Mouse (Mus musculus) forebrain, embryonic 11.5 days (tissue): ENCODE data around the gene Far2. TPM values are rescaled to one million over a fixed set of nuclear protein-coding genes. Genes with fewer than 3 reads are reported as not detected.
A peak's percentile ranks its signal among the peaks of the same experiment; 100 is the strongest.

Source experiments
- ATAC-seq: fragments of 200-750 bp; cut with Nextera tagmentation; replicated peaks from 2 replicates; pipeline ENCODE4 v1.8.0; 2017; ENCODE audit warnings: moderate TSS enrichment; ENCODE audit not compliant: low FRiP score
- DNase-seq: peaks from one replicate; pipeline ENCODE4 v3.0.0-alpha.2; 2017; ENCODE audit warnings: low spot score
- H3K27ac ChIP-seq: fragments of 300-500 bp; sonication (generic); 2 replicates; pipeline ENCODE4 v1.5.1; 2014; ENCODE audit warnings: low read depth, low read length
- H3K27me3 ChIP-seq: fragments of 300-500 bp; sonication (generic); 2 replicates; pipeline ENCODE4 v1.6.1; 2014; ENCODE audit warnings: mild to moderate bottlenecking, low read length, mixed read lengths; ENCODE audit not compliant: control insufficient read depth, insufficient read depth
- H3K36me3 ChIP-seq: fragments of 300-500 bp; sonication (generic); 2 replicates; pipeline ENCODE4 v1.6.1; 2014; ENCODE audit warnings: mild to moderate bottlenecking, low read length, moderate library complexity, mixed read lengths; ENCODE audit not compliant: control insufficient read depth, insufficient read depth
- H3K4me1 ChIP-seq: fragments of 300-500 bp; sonication (generic); replicated peaks from 2 replicates; pipeline ENCODE4 v1.6.1; 2014; ENCODE audit warnings: low read length, mixed read lengths; ENCODE audit not compliant: control insufficient read depth, insufficient read depth
- H3K4me2 ChIP-seq: fragments of 300-500 bp; sonication (generic); 2 replicates; pipeline ENCODE4 v1.6.1; 2014; ENCODE audit warnings: low read depth, mild to moderate bottlenecking, low read length, moderate library complexity, mixed read lengths; ENCODE audit not compliant: severe bottlenecking
- H3K4me3 ChIP-seq: fragments of 300-500 bp; sonication (generic); 2 replicates; pipeline ENCODE4 v1.5.1; 2014; ENCODE audit warnings: low read depth, low read length
- H3K9ac ChIP-seq: fragments of 300-500 bp; sonication (generic); 2 replicates; pipeline ENCODE4 v1.6.1; 2014; ENCODE audit warnings: low read length
- H3K9me3 ChIP-seq: fragments of 300-500 bp; sonication (generic); 2 replicates; pipeline ENCODE4 v1.6.1; 2016; ENCODE audit warnings: low read length, mixed read lengths; ENCODE audit not compliant: control insufficient read depth
- WGBS: fragments of 180-500 bp; shearing (Covaris S2); extraction: QIAGEN DNeasy Blood & Tissue Kit; methylation state at CpG from one replicate; pipeline ENCODE4 v1.1.7; 2014; 5-methylcytosine and 5-hydroxymethylcytosine counted together
- polyA plus RNA-seq: library from polyadenylated mRNA; unstranded; fragments of >200 nt; fragmentation: Nextera tagmentation; extraction: Ambion mirVana; gene quantifications from 2 replicates; pipeline ENCODE4 v1.2.1, GENCODE M21; 2014

Gene Far2
- polyA plus RNA-seq, 1 experiment from 2014 or later, result 2.7 TPM

GRCm38 (mm10) chr6:148068786-148069185 lies 21.7 kb downstream of the Far2 start:
- Histone ChIP-seq H3K27me3 (no peaks in the 10 kb centered on the region), H3K9me3 (no peaks in the 10 kb centered on the region), H3K4me3 (no peak overlapping the region), H3K36me3 (no peaks in the 10 kb centered on the region), H3K4me1 (no peaks in the 10 kb centered on the region), H3K27ac (no peak overlapping the region), H3K9ac (no peak overlapping the region), H3K4me2 (no peak overlapping the region)
- ATAC-seq (no peak), DNase-seq (no peak)
- 90% methylated on average over 4 of the region's 4 CpGs for WGBS

DNA sequence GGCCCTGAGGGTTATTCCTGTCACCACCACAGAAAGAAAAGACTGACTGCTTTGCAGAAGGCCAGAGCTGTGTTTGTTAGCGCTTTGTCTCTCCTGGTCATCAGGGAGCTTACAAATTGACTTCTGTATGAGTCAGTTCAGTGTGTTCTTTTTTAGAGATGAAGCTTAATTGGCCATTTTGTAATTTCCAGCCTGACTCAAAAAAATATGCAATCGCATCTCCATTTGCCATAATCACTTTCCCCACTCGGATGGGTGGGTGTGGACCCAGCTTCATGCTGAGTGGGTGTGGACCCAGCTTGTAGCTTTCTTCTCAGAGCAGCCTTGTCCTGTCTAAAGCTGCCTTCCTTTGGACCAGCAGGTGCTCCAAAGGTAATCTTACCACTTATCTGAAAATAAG lies 26.5 kb downstream of the Far2 start:
- Histone ChIP-seq H3K36me3 (no peaks in the 10 kb centered on the region), H3K27me3 (no peaks in the 10 kb centered on the region), H3K9ac (no peak overlapping the region), H3K4me2 (no peak overlapping the region), H3K9me3 (no peaks in the 10 kb centered on the region), H3K4me1 (no peaks in the 10 kb centered on the region), H3K4me3 (no peak overlapping the region), H3K27ac (no peak overlapping the region)
- 80% methylated on average over 3 of the region's 3 CpGs for WGBS
- no peak for DNase-seq
- no peak for ATAC-seq

DNA sequence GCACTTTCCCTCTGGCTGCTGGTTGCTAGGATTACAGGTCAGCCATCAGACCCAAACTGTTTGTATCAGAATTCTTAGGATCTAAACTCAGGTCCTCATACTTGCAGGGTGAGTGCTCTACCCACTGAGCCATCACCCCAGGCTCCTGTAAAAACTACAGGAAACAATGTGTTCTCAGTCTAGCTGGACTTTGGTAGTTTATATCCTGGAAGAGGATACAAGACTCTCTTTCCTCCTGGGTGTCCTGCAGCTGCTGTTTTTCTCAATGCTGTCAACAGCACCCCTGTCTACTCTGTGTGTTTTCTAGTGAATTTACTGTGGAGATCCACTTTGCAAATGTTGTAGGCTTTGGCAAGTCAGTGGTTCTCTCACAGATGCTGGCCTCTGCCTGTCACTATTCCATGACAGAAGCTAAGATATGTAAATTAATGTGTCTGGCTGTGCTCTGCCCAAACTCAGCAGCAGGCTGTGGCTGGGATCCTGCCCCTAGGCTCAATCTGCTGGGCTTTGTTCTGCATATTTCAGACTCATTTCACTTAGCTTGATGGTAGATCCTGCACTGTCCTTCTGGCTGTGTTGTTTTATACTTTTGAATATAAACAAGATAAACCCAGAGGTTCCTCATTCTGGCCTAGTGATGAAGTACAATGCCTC lies 27.3 kb downstream of the Far2 start:
- no peaks in the 10 kb centered on the region for H3K36me3 ChIP-seq
- ATAC-seq (no peak), DNase-seq (no peak)
- H3K4me3 ChIP-seq, result no peak overlapping the region
- no peak overlapping the region for H3K27ac ChIP-seq
- H3K9ac ChIP-seq, result no peak overlapping the region
- H3K4me1 ChIP-seq, result no peaks in the 10 kb centered on the region
- no peaks in the 10 kb centered on the region for H3K9me3 ChIP-seq
- H3K27me3 ChIP-seq, result no peaks in the 10 kb centered on the region
- H3K4me2 ChIP-seq, result no peak overlapping the region

GRCm38 (mm10) chr6:148083864-148084263 lies 36.8 kb downstream of the Far2 start:
- H3K4me1 ChIP-seq, result no peaks in the 10 kb centered on the region
- no peak overlapping the region for H3K9ac ChIP-seq
- H3K9me3 ChIP-seq, result no peaks in the 10 kb centered on the region
- no peak overlapping the region for H3K4me2 ChIP-seq
- H3K4me3 ChIP-seq, result no peak overlapping the region
- H3K27ac ChIP-seq, result no peak overlapping the region
- H3K36me3 ChIP-seq, result no peaks in the 10 kb centered on the region
- DNase-seq (no peak), ATAC-seq (no peak)
- no peaks in the 10 kb centered on the region for H3K27me3 ChIP-seq
- 87% methylated on average over 2 of the region's 2 CpGs for WGBS

DNA sequence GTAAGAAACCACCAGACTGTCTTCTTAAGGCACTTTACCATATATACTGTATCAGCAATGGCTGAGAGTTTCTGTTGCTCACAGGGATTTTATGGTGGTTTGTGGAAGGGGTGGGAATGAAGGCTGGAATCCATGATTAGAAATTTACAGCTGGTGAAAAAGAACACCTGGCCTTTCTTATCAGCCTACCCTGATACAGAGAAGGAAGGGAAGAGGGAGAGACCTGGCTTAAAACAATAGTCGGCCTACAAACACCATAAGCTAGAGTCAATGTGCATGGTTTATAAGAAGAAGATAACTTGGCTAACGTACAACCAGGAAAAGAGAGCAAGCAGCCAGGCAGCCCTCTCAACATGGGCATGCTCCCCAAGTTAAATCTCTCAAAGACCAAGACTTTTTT lies 37.3 kb downstream of the Far2 start:
- H3K9ac ChIP-seq, result no peak overlapping the region
- no peaks in the 10 kb centered on the region for H3K9me3 ChIP-seq
- DNase-seq (no peak), ATAC-seq (no peak)
- no peaks in the 10 kb centered on the region for H3K27me3 ChIP-seq
- no peaks in the 10 kb centered on the region for H3K4me1 ChIP-seq
- H3K36me3 ChIP-seq, result no peaks in the 10 kb centered on the region
- 80% methylated on average over 2 of the region's 2 CpGs for WGBS
- no peak overlapping the region for H3K4me2 ChIP-seq
- no peak overlapping the region for H3K27ac ChIP-seq
- no peak overlapping the region for H3K4me3 ChIP-seq

- Histone ChIP-seq H3K4me2 (no peak overlapping the region), H3K27ac (no peak overlapping the region)
Measured at GRCm38 (mm10) chr6:148097039-148097438, 50.0 kb downstream of the Far2 start.

DNA sequence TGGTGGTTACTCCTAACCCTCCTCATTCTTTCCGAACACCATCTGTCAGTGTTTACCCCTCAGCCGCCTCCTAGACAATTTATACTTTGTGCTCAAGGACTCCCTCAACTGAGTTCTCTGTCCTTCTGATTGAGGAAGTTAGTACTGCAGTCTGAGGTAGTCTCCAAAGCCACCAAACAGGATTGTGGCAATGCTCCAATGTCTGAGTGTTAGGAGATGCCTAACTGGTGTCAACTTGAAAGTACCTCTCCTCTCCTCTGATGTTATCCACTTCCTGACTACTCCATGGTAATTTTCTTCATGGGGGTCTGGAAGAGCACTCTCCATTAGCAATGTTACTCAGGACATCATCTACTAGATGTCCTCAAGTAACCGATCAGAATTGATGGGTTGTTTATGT lies 54.9 kb downstream of the Far2 start:
- no peak overlapping the region for H3K9ac ChIP-seq
- H3K36me3 ChIP-seq, result no peaks in the 10 kb centered on the region
- ATAC-seq, result no peak
- no peaks in the 10 kb centered on the region for H3K27me3 ChIP-seq
- no peak overlapping the region for H3K4me3 ChIP-seq
- no peaks in the 10 kb centered on the region for H3K4me1 ChIP-seq
- 89% methylated on average over 3 of the region's 3 CpGs for WGBS
- DNase-seq, result no peak
- no peak overlapping the region for H3K27ac ChIP-seq
- no peaks in the 10 kb centered on the region for H3K9me3 ChIP-seq
- H3K4me2 ChIP-seq, result no peak overlapping the region

More at GRCm38 (mm10) chr6:148097039-148097438, 50.0 kb downstream of the Far2 start:
- WGBS, result 72% methylated on average over 3 of the region's 3 CpGs
- DNase-seq (no peak), ATAC-seq (no peak)
- Histone ChIP-seq H3K9ac (no peak overlapping the region), H3K36me3 (no peaks in the 10 kb centered on the region), H3K9me3 (no peaks in the 10 kb centered on the region), H3K4me3 (no peak overlapping the region), H3K4me1 (no peaks in the 10 kb centered on the region), H3K27me3 (no peaks in the 10 kb centered on the region)

DNA sequence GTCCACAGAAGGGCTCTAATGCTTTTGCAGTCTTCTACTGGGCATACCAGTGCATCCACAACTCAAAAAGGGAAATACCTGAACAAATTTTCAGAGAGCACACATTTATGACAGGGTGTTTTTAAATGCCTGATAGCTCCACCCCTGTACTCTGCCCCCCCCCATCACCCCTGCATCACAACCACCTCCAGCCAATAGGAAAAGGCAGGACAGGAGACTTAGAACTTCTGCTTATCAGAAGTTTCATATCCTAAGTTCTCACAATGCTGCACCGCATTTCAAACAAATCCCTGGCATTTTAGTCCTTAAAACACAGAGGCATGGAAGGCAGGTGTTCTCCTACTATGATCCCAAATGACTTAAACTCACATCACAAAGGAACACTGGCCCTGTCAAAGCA lies 55.4 kb downstream of the Far2 start:
- Histone ChIP-seq H3K9ac (no peak overlapping the region), H3K4me1 (no peaks in the 10 kb centered on the region), H3K9me3 (no peaks in the 10 kb centered on the region), H3K27me3 (no peaks in the 10 kb centered on the region), H3K27ac (no peak overlapping the region), H3K4me2 (no peak overlapping the region), H3K36me3 (no peaks in the 10 kb centered on the region), H3K4me3 (no peak overlapping the region)
- no peak for ATAC-seq
- WGBS, result 88% methylated on average over 1 of the region's 1 CpGs
- DNase-seq, result no peak

GRCm38 (mm10) chr6:148104212-148104611 lies 57.2 kb downstream of the Far2 start:
- peak; percentile 56 for DNase-seq
- ATAC-seq, result no peak
- 36% methylated on average over 9 of the region's 9 CpGs for WGBS
- no peaks in the 10 kb centered on the region for H3K36me3 ChIP-seq
- no peak overlapping the region for H3K4me3 ChIP-seq
- H3K27me3 ChIP-seq, result no peaks in the 10 kb centered on the region
- no peaks in the 10 kb centered on the region for H3K9me3 ChIP-seq
- no peak overlapping the region for H3K27ac ChIP-seq
- H3K9ac ChIP-seq, result no peak overlapping the region
- H3K4me1 ChIP-seq, result no peaks in the 10 kb centered on the region
- no peak overlapping the region for H3K4me2 ChIP-seq
